Mouse (Mus musculus): ENCODE measurements around the gene Itga7.

DNA sequence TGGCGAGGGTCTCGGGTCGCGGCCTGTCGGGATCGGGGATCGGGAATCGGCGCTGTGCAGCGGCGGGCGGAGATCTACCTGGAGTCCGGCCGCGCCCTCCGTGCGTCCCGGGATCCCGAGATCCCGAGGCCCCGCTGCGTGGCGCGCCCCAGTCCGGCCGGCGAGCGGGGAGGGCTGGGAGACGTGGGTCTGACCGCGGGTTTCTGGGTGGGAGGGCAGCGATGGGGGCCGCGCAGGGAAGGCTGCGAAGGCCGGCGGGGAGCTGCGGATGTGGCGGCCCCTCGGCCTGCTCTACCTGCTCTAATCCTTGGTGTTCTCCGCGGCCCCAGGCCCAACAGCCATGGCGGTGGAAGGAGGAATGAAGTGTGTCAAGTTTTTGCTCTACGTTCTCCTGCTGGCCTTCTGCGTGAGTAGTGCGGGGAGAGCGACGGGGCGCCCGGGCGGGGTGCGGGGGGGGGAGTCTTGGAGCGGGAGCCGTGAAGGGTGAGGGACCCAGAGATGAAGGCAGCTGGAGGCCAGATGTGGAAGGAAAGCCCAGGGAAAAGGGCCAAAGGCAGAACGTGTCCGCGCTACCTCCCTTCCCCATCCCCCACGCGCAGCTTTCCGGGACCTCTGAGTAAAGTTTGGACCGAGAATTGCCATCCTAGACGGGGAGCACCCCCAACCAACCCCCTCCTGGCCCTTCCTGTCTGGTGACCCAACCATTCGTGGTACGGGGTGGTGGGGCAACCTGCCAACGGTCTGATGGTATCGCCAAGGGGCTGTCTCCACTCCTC, 23.4 kb upstream of the Itga7 start:
- no peak for TF ChIP-seq CTCF (conservative IDR thresholded peaks at IDR 0.05; ENCODE audit: low read length)
- no peak for TF ChIP-seq POU5F1 (IDR thresholded peaks at IDR 0.05; ENCODE audit: borderline replicate concordance, low read length)
